Mouse (Mus musculus): ENCODE measurements at regions not wholly inside any gene's neighbourhood (a gene's known extent, or its start where the extent isn't known, plus 50 kb on each side); places are given as distances from the start of the nearest gene placed in this dataset.

DNA sequence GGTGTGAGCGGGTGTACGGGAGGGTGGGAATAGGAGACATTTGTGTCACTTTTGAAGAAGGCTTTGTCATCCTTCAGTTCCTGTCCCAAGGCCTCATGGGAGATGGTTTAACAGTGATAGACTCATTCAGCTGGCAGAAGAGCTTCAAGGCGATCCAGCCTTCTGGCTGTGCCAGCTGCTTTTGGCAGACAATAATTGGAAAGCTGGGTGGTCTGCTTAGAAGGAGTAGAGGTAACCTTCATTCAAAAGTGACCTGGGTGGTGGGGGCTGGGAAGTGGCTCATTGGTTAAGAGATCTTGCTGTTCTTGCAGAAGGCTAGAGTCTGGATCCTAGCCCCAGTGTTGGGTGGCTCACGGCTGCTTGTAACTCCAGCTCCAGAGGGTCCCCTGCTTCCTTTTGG lies 237.5 kb downstream of the Etnk1 start:
- Histone ChIP-seq H3K4me1 (replicated peaks; ENCODE audit: control insufficient read depth, insufficient read depth, low read length) (no peaks in the 10 kb centered on the region), H3K4me3 (ENCODE audit: low read depth, low read length) (no peak overlapping the region), H3K27ac (ENCODE audit: low read depth, low read length) (no peak overlapping the region), H3K36me3 (ENCODE audit: control insufficient read depth, insufficient read depth, low read length) (no peaks in the 10 kb centered on the region), H3K4me2 (replicated peaks; ENCODE audit: low read depth, low read length) (no peak overlapping the region), H3K9me3 (ENCODE audit: control insufficient read depth, low read length) (no peaks in the 10 kb centered on the region), H3K27me3 (ENCODE audit: control insufficient read depth, insufficient read depth, low read length) (no peaks in the 10 kb centered on the region), H3K9ac (ENCODE audit: low read depth, low read length) (no peak overlapping the region)
- WGBS = 82% methylated on average over 4 of the region's 4 CpGs
- ATAC-seq (ENCODE audit: low FRiP score) (no peak), DNase-seq (ENCODE audit: low spot score) (no peak)

DNA sequence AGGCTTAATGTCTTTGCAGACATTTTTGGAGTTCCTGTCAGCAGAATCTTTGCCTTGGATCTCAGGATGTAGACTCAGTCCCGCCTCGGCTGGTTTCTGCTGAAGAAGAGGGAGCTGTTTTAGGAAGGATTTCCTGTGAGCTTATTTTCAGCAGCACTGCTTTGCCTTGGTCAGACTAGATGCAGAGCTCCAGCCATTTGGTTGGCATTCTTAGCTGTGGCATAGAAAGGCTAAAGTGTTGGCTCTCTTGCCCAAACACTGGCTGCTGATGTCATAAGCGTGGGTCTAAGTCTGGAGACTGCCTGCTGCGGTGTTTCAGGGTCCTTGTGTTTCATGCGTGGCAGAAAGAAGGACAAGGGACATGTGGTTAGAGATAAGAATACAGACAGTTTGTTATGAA lies 245.0 kb downstream of the Etnk1 start:
- Histone ChIP-seq H3K9ac (ENCODE audit: low read depth, low read length) (no peak overlapping the region), H3K27me3 (ENCODE audit: control insufficient read depth, insufficient read depth, low read length) (no peaks in the 10 kb centered on the region), H3K9me3 (ENCODE audit: control insufficient read depth, low read length) (no peaks in the 10 kb centered on the region), H3K27ac (ENCODE audit: low read depth, low read length) (no peak overlapping the region), H3K4me2 (replicated peaks; ENCODE audit: low read depth, low read length) (no peak overlapping the region), H3K4me3 (ENCODE audit: low read depth, low read length) (no peak overlapping the region), H3K4me1 (replicated peaks; ENCODE audit: control insufficient read depth, insufficient read depth, low read length) (no peaks in the 10 kb centered on the region), H3K36me3 (ENCODE audit: control insufficient read depth, insufficient read depth, low read length) (no peaks in the 10 kb centered on the region)
- ATAC-seq (ENCODE audit: low FRiP score) (no peak), DNase-seq (ENCODE audit: low spot score) (no peak)
- WGBS = 95% methylated on average over 5 of the region's 5 CpGs

DNA sequence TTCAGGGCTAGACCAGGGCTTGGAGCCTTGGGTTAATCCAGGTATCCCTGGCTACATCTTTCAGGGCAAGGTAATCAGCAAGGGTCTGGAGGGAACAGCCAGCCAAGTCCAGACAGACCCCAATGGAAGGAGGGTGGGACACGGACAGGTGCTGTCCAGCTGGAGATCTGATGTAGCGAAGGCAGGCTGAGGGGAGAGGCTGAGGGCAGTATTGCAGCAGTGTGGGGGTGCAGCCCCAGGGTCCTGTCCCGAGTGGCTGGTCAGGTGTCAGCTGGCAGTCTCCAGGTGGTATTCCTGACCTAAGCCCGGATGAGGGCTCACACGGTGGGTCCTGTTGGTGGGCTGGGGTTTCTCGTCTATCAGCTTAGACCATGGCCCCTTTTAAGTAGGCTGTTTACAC lies 245.7 kb downstream of the Etnk1 start:
- Histone ChIP-seq H3K27me3 (ENCODE audit: control insufficient read depth, insufficient read depth, low read length) (no peaks in the 10 kb centered on the region), H3K9me3 (ENCODE audit: control insufficient read depth, low read length) (no peaks in the 10 kb centered on the region), H3K4me1 (replicated peaks; ENCODE audit: control insufficient read depth, insufficient read depth, low read length) (no peaks in the 10 kb centered on the region), H3K36me3 (ENCODE audit: control insufficient read depth, insufficient read depth, low read length) (no peaks in the 10 kb centered on the region), H3K4me3 (ENCODE audit: low read depth, low read length) (no peak overlapping the region), H3K9ac (ENCODE audit: low read depth, low read length) (no peak overlapping the region), H3K27ac (ENCODE audit: low read depth, low read length) (no peak overlapping the region), H3K4me2 (replicated peaks; ENCODE audit: low read depth, low read length) (no peak overlapping the region)
- DNase-seq (ENCODE audit: low spot score) (no peak), ATAC-seq (ENCODE audit: low FRiP score) (no peak)
- 90% methylated on average over 6 of the region's 6 CpGs for WGBS

GRCm38 (mm10) chr6:143414590-143415382 lies 247.8 kb downstream of the Etnk1 start:
- 88% methylated on average over 27 of the region's 27 CpGs for WGBS
- Histone ChIP-seq H3K9me3 (ENCODE audit: control insufficient read depth, low read length) (no peaks in the 10 kb centered on the region), H3K4me1 (replicated peaks; ENCODE audit: control insufficient read depth, insufficient read depth, low read length) (no peaks in the 10 kb centered on the region), H3K27ac (ENCODE audit: low read depth, low read length) (no peak overlapping the region), H3K9ac (ENCODE audit: low read depth, low read length) (no peak overlapping the region), H3K4me2 (replicated peaks; ENCODE audit: low read depth, low read length) (no peak overlapping the region), H3K4me3 (ENCODE audit: low read depth, low read length) (no peak overlapping the region), H3K36me3 (ENCODE audit: control insufficient read depth, insufficient read depth, low read length) (no peaks in the 10 kb centered on the region), H3K27me3 (ENCODE audit: control insufficient read depth, insufficient read depth, low read length) (no peaks in the 10 kb centered on the region)
- no peak for DNase-seq (ENCODE audit: low spot score)
- no peak for ATAC-seq (ENCODE audit: low FRiP score)

DNA sequence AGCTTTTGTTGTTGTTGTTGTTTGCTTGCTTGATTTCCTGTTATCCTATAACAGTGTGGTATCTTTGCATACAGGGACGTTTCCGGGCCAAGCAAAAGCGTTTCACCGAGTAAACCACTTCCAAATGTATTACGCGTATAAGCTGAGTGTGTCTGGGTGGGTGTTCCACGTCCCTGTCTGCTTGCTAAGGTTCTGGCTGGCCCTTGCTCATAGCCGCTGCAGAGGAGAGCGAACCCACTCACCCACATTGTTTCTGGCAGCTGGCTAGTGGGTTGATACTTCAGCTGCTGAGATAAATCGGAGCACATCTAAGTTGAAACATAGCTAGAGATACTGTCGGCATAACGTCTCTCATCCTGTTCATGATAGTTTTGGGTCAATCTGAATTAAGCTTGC lies 248.4 kb downstream of the Etnk1 start:
- DNase-seq (ENCODE audit: low spot score) = no peak
- Histone ChIP-seq H3K9ac (ENCODE audit: low read depth, low read length) (no peak overlapping the region), H3K4me1 (replicated peaks; ENCODE audit: control insufficient read depth, insufficient read depth, low read length) (no peaks in the 10 kb centered on the region), H3K27ac (ENCODE audit: low read depth, low read length) (no peak overlapping the region), H3K36me3 (ENCODE audit: control insufficient read depth, insufficient read depth, low read length) (no peaks in the 10 kb centered on the region), H3K4me2 (replicated peaks; ENCODE audit: low read depth, low read length) (no peak overlapping the region), H3K27me3 (ENCODE audit: control insufficient read depth, insufficient read depth, low read length) (no peaks in the 10 kb centered on the region), H3K9me3 (ENCODE audit: control insufficient read depth, low read length) (no peaks in the 10 kb centered on the region), H3K4me3 (ENCODE audit: low read depth, low read length) (no peak overlapping the region)
- 93% methylated on average over 12 of the region's 12 CpGs for WGBS
- no peak for ATAC-seq (ENCODE audit: low FRiP score)

DNA sequence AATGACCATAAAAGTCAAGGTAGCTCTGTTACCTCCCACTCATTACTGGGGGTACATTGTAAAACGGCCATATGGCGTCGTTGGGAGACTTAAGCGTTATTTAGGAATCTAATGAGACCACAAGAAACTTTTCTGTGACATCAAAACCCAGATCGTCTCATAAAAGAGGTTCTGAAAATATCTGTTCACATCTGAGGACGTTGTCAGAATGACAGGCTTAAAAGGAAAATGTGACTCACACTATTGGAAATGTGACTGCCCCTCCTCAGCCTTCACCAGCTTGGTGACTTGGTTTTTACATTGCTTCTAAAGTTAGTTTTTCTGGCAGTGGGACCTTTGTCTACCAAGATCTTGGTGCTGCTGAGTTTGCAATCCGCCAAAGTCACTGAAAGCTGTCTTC lies 252.9 kb downstream of the Etnk1 start:
- H3K4me2 ChIP-seq (replicated peaks; ENCODE audit: low read depth, low read length) = no peak overlapping the region
- H3K4me1 ChIP-seq (replicated peaks; ENCODE audit: control insufficient read depth, insufficient read depth, low read length) = no peaks in the 10 kb centered on the region
- no peak overlapping the region for H3K9ac ChIP-seq (ENCODE audit: low read depth, low read length)
- WGBS = 93% methylated on average over 7 of the region's 7 CpGs
- no peaks in the 10 kb centered on the region for H3K9me3 ChIP-seq (ENCODE audit: control insufficient read depth, low read length)
- H3K27ac ChIP-seq (ENCODE audit: low read depth, low read length) = no peak overlapping the region
- H3K4me3 ChIP-seq (ENCODE audit: low read depth, low read length) = no peak overlapping the region
- no peaks in the 10 kb centered on the region for H3K27me3 ChIP-seq (ENCODE audit: control insufficient read depth, insufficient read depth, low read length)
- no peak for DNase-seq (ENCODE audit: low spot score)
- no peak for ATAC-seq (ENCODE audit: low FRiP score)
- H3K36me3 ChIP-seq (ENCODE audit: control insufficient read depth, insufficient read depth, low read length) = no peaks in the 10 kb centered on the region

GRCm38 (mm10) chr6:143423026-143423425 lies 256.0 kb downstream of the Etnk1 start:
- H3K9me3 ChIP-seq (ENCODE audit: control insufficient read depth, low read length) = no peaks in the 10 kb centered on the region
- WGBS = 89% methylated on average over 14 of the region's 14 CpGs
- no peak for ATAC-seq (ENCODE audit: low FRiP score)

GRCm38 (mm10) chr6:143425182-143425829 lies 258.3 kb downstream of the Etnk1 start:
- H3K27me3 ChIP-seq (ENCODE audit: control insufficient read depth, insufficient read depth, low read length) = no peaks in the 10 kb centered on the region
- H3K9me3 ChIP-seq (ENCODE audit: control insufficient read depth, low read length) = no peaks in the 10 kb centered on the region
- H3K9ac ChIP-seq (ENCODE audit: low read depth, low read length) = no peak overlapping the region
- H3K4me1 ChIP-seq (replicated peaks; ENCODE audit: control insufficient read depth, insufficient read depth, low read length) = no peaks in the 10 kb centered on the region
- no peak for DNase-seq (ENCODE audit: low spot score)
- no peak overlapping the region for H3K27ac ChIP-seq (ENCODE audit: low read depth, low read length)
- no peak for ATAC-seq (ENCODE audit: low FRiP score)
- 78% methylated on average over 17 of the region's 17 CpGs for WGBS
- H3K4me2 ChIP-seq (replicated peaks; ENCODE audit: low read depth, low read length) = no peak overlapping the region
- H3K4me3 ChIP-seq (ENCODE audit: low read depth, low read length) = no peak overlapping the region
- H3K36me3 ChIP-seq (ENCODE audit: control insufficient read depth, insufficient read depth, low read length) = no peaks in the 10 kb centered on the region

More at GRCm38 (mm10) chr6:143423026-143423425, 256.0 kb downstream of the Etnk1 start:
- no peak overlapping the region for H3K27ac ChIP-seq (ENCODE audit: low read depth, low read length)
- H3K4me2 ChIP-seq (replicated peaks; ENCODE audit: low read depth, low read length) = no peak overlapping the region
- H3K4me1 ChIP-seq (replicated peaks; ENCODE audit: control insufficient read depth, insufficient read depth, low read length) = no peaks in the 10 kb centered on the region
- H3K27me3 ChIP-seq (ENCODE audit: control insufficient read depth, insufficient read depth, low read length) = no peaks in the 10 kb centered on the region
- no peak for DNase-seq (ENCODE audit: low spot score)
- no peak overlapping the region for H3K9ac ChIP-seq (ENCODE audit: low read depth, low read length)
- H3K36me3 ChIP-seq (ENCODE audit: control insufficient read depth, insufficient read depth, low read length) = no peaks in the 10 kb centered on the region
- no peak overlapping the region for H3K4me3 ChIP-seq (ENCODE audit: low read depth, low read length)

- H3K36me3 ChIP-seq (ENCODE audit: control insufficient read depth, insufficient read depth, low read length) = no peaks in the 10 kb centered on the region
- H3K27ac ChIP-seq (ENCODE audit: low read depth, low read length) = no peak overlapping the region
- no peaks in the 10 kb centered on the region for H3K4me1 ChIP-seq (replicated peaks; ENCODE audit: control insufficient read depth, insufficient read depth, low read length)
- ATAC-seq (ENCODE audit: low FRiP score) (no peak), DNase-seq (ENCODE audit: low spot score) (no peak)
- no peaks in the 10 kb centered on the region for H3K9me3 ChIP-seq (ENCODE audit: control insufficient read depth, low read length)
- H3K4me2 ChIP-seq (replicated peaks; ENCODE audit: low read depth, low read length) = no peak overlapping the region
- no peak overlapping the region for H3K9ac ChIP-seq (ENCODE audit: low read depth, low read length)
- 87% methylated on average over 13 of the region's 13 CpGs for WGBS
- H3K4me3 ChIP-seq (ENCODE audit: low read depth, low read length) = no peak overlapping the region
- H3K27me3 ChIP-seq (ENCODE audit: control insufficient read depth, insufficient read depth, low read length) = no peaks in the 10 kb centered on the region
These were observed 265.0 kb downstream of the Etnk1 start for GRCm38 (mm10) chr6:143431896-143432450.
